Mouse (Mus musculus) kidney, postnatal 14 days (tissue): ENCODE data around the gene Calcb.

Experiments used
- DNase-seq: peaks from one replicate; pipeline ENCODE4 v3.0.0; 2022; ENCODE audit warnings: mixed read lengths

Calcb gene

GRCm38 (mm10) chr7:114754196-114754595 is 35.8 kb downstream of the Calcb start:
- no peak for DNase-seq

GRCm38 (mm10) chr7:114754626-114755025 is 36.2 kb downstream of the Calcb start:
- no peak for DNase-seq

GRCm38 (mm10) chr7:114762660-114763059 is 44.2 kb downstream of the Calcb start:
- no peak for DNase-seq

GRCm38 (mm10) chr7:114765273-114765672 is 46.8 kb downstream of the Calcb start:
- no peak for DNase-seq

GRCm38 (mm10) chr7:114766523-114766922 is 48.1 kb downstream of the Calcb start:
- no peak for DNase-seq

- DNase-seq: no peak
Observed at GRCm38 (mm10) chr7:114768516-114768915, 50.1 kb downstream of the Calcb start.

GRCm38 (mm10) chr7:114769041-114769440 is 50.6 kb downstream of the Calcb start:
- DNase-seq: no peak

GRCm38 (mm10) chr7:114770586-114770985 is 52.1 kb downstream of the Calcb start:
- no peak for DNase-seq

GRCm38 (mm10) chr7:114771801-114772200 is 53.4 kb downstream of the Calcb start:
- no peak for DNase-seq
